Mouse (Mus musculus): ENCODE data around the gene Syngr2.
"Not testable (repeated sequence)": the region's sequence is repeated elsewhere in the genome, so short reads cannot be mapped to it uniquely, and the experiment has no call there.

The Syngr2 gene

GRCm38 (mm10) chr11:117781199-117781821, 28.2 kb upstream of the Syngr2 start:
- no peak for DNase-seq (ENCODE audit: low spot score in 2 of 2)

- DNase-seq (ENCODE audit: low spot score in 2 of 2): no peak
Observed at GRCm38 (mm10) chr11:117781993-117782704, 27.3 kb upstream of the Syngr2 start, which contains the start of the genes Tmc8 and Tmc6. Tmc8 (plus strand) TSS chr11:117782076. Tmc6 (minus strand) TSS chr11:117782198.

GRCm38 (mm10) chr11:117782705-117783034, 26.8 kb upstream of the Syngr2 start:
- DNase-seq (ENCODE audit: low spot score in 2 of 2): no peak

- DNase-seq (ENCODE audit: low spot score in 2 of 2): peak; percentile 54 to 74
Observed at GRCm38 (mm10) chr11:117783089-117783488, 26.4 kb upstream of the Syngr2 start.

GRCm38 (mm10) chr11:117783683-117784309, 25.7 kb upstream of the Syngr2 start:
- DNase-seq (ENCODE audit: low spot score in 2 of 2): no peak

- peak in 1 of 2 experiments; percentile 61 for DNase-seq (ENCODE audit: low spot score in 2 of 2)
Observed at GRCm38 (mm10) chr11:117786294-117786693, 23.2 kb upstream of the Syngr2 start.

- DNase-seq (ENCODE audit: low spot score in 2 of 2): not testable (repeated sequence)
Observed at GRCm38 (mm10) chr11:117788481-117788880, 21.0 kb upstream of the Syngr2 start.

GRCm38 (mm10) chr11:117790286-117790685, 19.2 kb upstream of the Syngr2 start:
- peak in 1 of 2 experiments; percentile 69 for DNase-seq (ENCODE audit: low spot score in 2 of 2)

GRCm38 (mm10) chr11:117790703-117791440, 18.6 kb upstream of the Syngr2 start:
- no peak for DNase-seq (ENCODE audit: low spot score in 2 of 2)

GRCm38 (mm10) chr11:117791441-117791761, 18.1 kb upstream of the Syngr2 start:
- DNase-seq (ENCODE audit: low spot score in 2 of 2): no peak

GRCm38 (mm10) chr11:117792281-117792888, 17.1 kb upstream of the Syngr2 start:
- DNase-seq (ENCODE audit: low spot score in 2 of 2): no peak

- DNase-seq (ENCODE audit: low spot score in 2 of 2): no peak
Observed at GRCm38 (mm10) chr11:117794035-117794551, 15.4 kb upstream of the Syngr2 start.

GRCm38 (mm10) chr11:117796954-117797353, 12.5 kb upstream of the Syngr2 start:
- no peak for DNase-seq (ENCODE audit: low spot score in 2 of 2)

GRCm38 (mm10) chr11:117797511-117798159, 11.8 kb upstream of the Syngr2 start, which contains the start of gene 6030468B19Rik:
6030468B19Rik (plus strand) TSS chr11:117797660.
- no peak for DNase-seq (ENCODE audit: low spot score in 2 of 2)

GRCm38 (mm10) chr11:117798160-117798541, 11.3 kb upstream of the Syngr2 start:
- no peak for DNase-seq (ENCODE audit: low spot score in 2 of 2)

- DNase-seq (ENCODE audit: low spot score in 2 of 2): no peak
Observed at GRCm38 (mm10) chr11:117799174-117799573, 10.3 kb upstream of the Syngr2 start.

GRCm38 (mm10) chr11:117800038-117800437, 9.4 kb upstream of the Syngr2 start:
- no peak for DNase-seq (ENCODE audit: low spot score in 2 of 2)

GRCm38 (mm10) chr11:117801650-117802049, 7.8 kb upstream of the Syngr2 start:
- DNase-seq (ENCODE audit: low spot score in 2 of 2): no peak

- no peak for DNase-seq (ENCODE audit: low spot score in 2 of 2)
Observed at GRCm38 (mm10) chr11:117803166-117803688, 6.2 kb upstream of the Syngr2 start.

- no peak for DNase-seq (ENCODE audit: low spot score in 2 of 2)
Observed at GRCm38 (mm10) chr11:117806781-117807180, 2.7 kb upstream of the Syngr2 start.

Data from cerebellum, postnatal 4 days (tissue).